Mouse (Mus musculus): ENCODE data around the gene Pik3cb.

Pik3cb gene

GRCm38 (mm10) chr9:99146855-99147735 is 6.7 kb upstream of the Pik3cb start:
- WGBS = 94% methylated on average over 27 of the region's 27 CpGs

- 47% methylated on average over 6 of the region's 6 CpGs for WGBS
These were observed 5.3 kb upstream of the Pik3cb start for GRCm38 (mm10) chr9:99145756-99146155.

GRCm38 (mm10) chr9:99144416-99144989 is 4.1 kb upstream of the Pik3cb start:
- WGBS = 86% methylated on average over 7 of the region's 7 CpGs

- 89% methylated on average over 8 of the region's 8 CpGs for WGBS
These were observed 1.2 kb upstream of the Pik3cb start for GRCm38 (mm10) chr9:99141618-99142017.

- 70% methylated on average over 3 of the region's 3 CpGs for WGBS
These were observed 750 bp upstream of the Pik3cb start for GRCm38 (mm10) chr9:99141171-99141570.

- under 1% methylated on average over 75 of the region's 77 CpGs for WGBS
These were observed 1.0 kb downstream of the Pik3cb start for GRCm38 (mm10) chr9:99139194-99140023.

- 93% methylated on average over 5 of the region's 5 CpGs for WGBS
These were observed 3.1 kb downstream of the Pik3cb start for GRCm38 (mm10) chr9:99137301-99137700.

- 59% methylated on average over 3 of the region's 3 CpGs for WGBS
These were observed 8.4 kb downstream of the Pik3cb start for GRCm38 (mm10) chr9:99131951-99132470.

GRCm38 (mm10) chr9:99131119-99131518 is 9.3 kb downstream of the Pik3cb start:
- WGBS = 94% methylated on average over 4 of the region's 4 CpGs

GRCm38 (mm10) chr9:99127578-99127977 is 12.8 kb downstream of the Pik3cb start:
- whole genome bisulfite sequencing = 51% methylated on average over 7 of the region's 7 CpGs

GRCm38 (mm10) chr9:99122749-99123148 is 17.7 kb downstream of the Pik3cb start:
- 94% methylated on average over 4 of the region's 4 CpGs for WGBS

GRCm38 (mm10) chr9:99112409-99112808 is 28.0 kb downstream of the Pik3cb start:
- 33% methylated on average over 12 of the region's 12 CpGs for WGBS

GRCm38 (mm10) chr9:99111085-99111484 is 29.3 kb downstream of the Pik3cb start:
- WGBS = 66% methylated on average over 1 of the region's 1 CpGs

GRCm38 (mm10) chr9:99110213-99110612 is 30.2 kb downstream of the Pik3cb start:
- WGBS = 53% methylated on average over 5 of the region's 5 CpGs

GRCm38 (mm10) chr9:99109585-99109984 is 30.8 kb downstream of the Pik3cb start:
- WGBS = 85% methylated on average over 3 of the region's 3 CpGs

- WGBS = 93% methylated on average over 2 of the region's 2 CpGs
These were observed 36.0 kb downstream of the Pik3cb start for GRCm38 (mm10) chr9:99104449-99104848.

GRCm38 (mm10) chr9:99103865-99104264 is 36.6 kb downstream of the Pik3cb start:
- WGBS = 84% methylated on average over 3 of the region's 3 CpGs

- 58% methylated on average over 11 of the region's 11 CpGs for WGBS
These were observed 41.8 kb downstream of the Pik3cb start for GRCm38 (mm10) chr9:99098482-99099129.

- WGBS = 69% methylated on average over 1 of the region's 1 CpGs
These were observed 42.8 kb downstream of the Pik3cb start for GRCm38 (mm10) chr9:99097668-99098067.

- WGBS = 59% methylated on average over 7 of the region's 7 CpGs
These were observed 45.2 kb downstream of the Pik3cb start for GRCm38 (mm10) chr9:99095192-99095591.

GRCm38 (mm10) chr9:99090546-99090945 is 49.9 kb downstream of the Pik3cb start:
- WGBS = 82% methylated on average over 4 of the region's 4 CpGs

Measured in cerebral cortex, adult 2 months (tissue).